Mouse (Mus musculus) forebrain, embryonic 11.5 days (tissue): ENCODE results near the gene Tyw1. TPM values are rescaled to one million over a fixed set of nuclear protein-coding genes. Genes with fewer than 3 reads are reported as not detected.

Experiments
- ATAC-seq: fragments of 200-750 bp; cut with Nextera tagmentation; replicated peaks from 2 replicates; pipeline ENCODE4 v1.8.0; 2017; ENCODE audit warnings: moderate TSS enrichment; ENCODE audit not compliant: low FRiP score
- DNase-seq: peaks from one replicate; pipeline ENCODE4 v3.0.0-alpha.2; 2017; ENCODE audit warnings: low spot score
- H3K27ac ChIP-seq: fragments of 300-500 bp; sonication (generic); 2 replicates; pipeline ENCODE4 v1.5.1; 2014; ENCODE audit warnings: low read depth, low read length
- H3K27me3 ChIP-seq: fragments of 300-500 bp; sonication (generic); 2 replicates; pipeline ENCODE4 v1.6.1; 2014; ENCODE audit warnings: mild to moderate bottlenecking, low read length, mixed read lengths; ENCODE audit not compliant: control insufficient read depth, insufficient read depth
- H3K36me3 ChIP-seq: fragments of 300-500 bp; sonication (generic); 2 replicates; pipeline ENCODE4 v1.6.1; 2014; ENCODE audit warnings: mild to moderate bottlenecking, low read length, moderate library complexity, mixed read lengths; ENCODE audit not compliant: control insufficient read depth, insufficient read depth
- H3K4me1 ChIP-seq: fragments of 300-500 bp; sonication (generic); replicated peaks from 2 replicates; pipeline ENCODE4 v1.6.1; 2014; ENCODE audit warnings: low read length, mixed read lengths; ENCODE audit not compliant: control insufficient read depth, insufficient read depth
- H3K4me2 ChIP-seq: fragments of 300-500 bp; sonication (generic); 2 replicates; pipeline ENCODE4 v1.6.1; 2014; ENCODE audit warnings: low read depth, mild to moderate bottlenecking, low read length, moderate library complexity, mixed read lengths; ENCODE audit not compliant: severe bottlenecking
- H3K4me3 ChIP-seq: fragments of 300-500 bp; sonication (generic); 2 replicates; pipeline ENCODE4 v1.5.1; 2014; ENCODE audit warnings: low read depth, low read length
- H3K9ac ChIP-seq: fragments of 300-500 bp; sonication (generic); 2 replicates; pipeline ENCODE4 v1.6.1; 2014; ENCODE audit warnings: low read length
- H3K9me3 ChIP-seq: fragments of 300-500 bp; sonication (generic); 2 replicates; pipeline ENCODE4 v1.6.1; 2016; ENCODE audit warnings: low read length, mixed read lengths; ENCODE audit not compliant: control insufficient read depth
- WGBS: fragments of 180-500 bp; shearing (Covaris S2); extraction: QIAGEN DNeasy Blood & Tissue Kit; methylation state at CpG from one replicate; pipeline ENCODE4 v1.1.7; 2014; 5-methylcytosine and 5-hydroxymethylcytosine counted together
- polyA plus RNA-seq: library from polyadenylated mRNA; unstranded; fragments of >200 nt; fragmentation: Nextera tagmentation; extraction: Ambion mirVana; gene quantifications from 2 replicates; pipeline ENCODE4 v1.2.1, GENCODE M21; 2014

Gene Tyw1
- 26.2 and 29.0 TPM in 2 replicates for polyA plus RNA-seq

DNA sequence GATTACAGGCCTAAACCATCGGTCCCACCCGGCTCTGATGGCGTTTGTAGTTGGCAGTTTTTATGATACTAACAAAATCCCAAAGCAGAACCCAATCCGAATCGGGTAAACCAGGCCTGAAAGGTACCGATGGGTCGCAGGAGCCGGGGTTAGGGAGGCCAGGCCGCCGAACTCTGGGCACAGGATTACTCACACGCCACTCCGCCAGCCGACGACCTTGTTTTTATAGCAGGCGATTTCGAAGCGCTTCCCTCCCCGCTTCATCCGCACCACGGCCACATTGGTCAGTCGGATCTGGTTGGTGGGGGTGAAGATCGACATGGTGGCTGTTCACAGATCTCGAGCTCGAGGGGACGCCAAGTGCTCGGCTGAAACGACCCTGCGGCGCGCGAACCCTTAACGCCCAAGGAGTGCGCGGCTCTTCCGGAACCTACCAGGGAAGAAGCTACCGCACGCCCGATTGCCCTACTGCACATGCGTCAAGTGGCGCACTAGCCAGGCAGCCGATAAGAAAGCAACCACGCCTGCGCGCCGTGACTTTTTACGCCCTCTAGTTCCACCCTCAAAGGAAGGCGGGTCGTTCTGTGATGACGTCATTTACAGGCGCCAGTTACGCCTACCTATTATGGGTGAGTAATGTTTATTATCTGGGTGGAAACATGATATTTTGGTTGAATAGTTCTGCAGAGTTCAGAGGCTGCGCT lies at the start of gene Tyw1, which contains the start of gene Sbds:
TSS of gene Tyw1 (plus strand) at position 603 of the 704 bp plus-strand sequence.
TSS of gene Sbds (minus strand) at position 514 of the 704 bp plus-strand sequence.
- under 1% methylated on average over 52 of the region's 52 CpGs for WGBS
- peak within 1 kb of the TSS; percentile 76 for H3K4me2 ChIP-seq
- ATAC-seq (peak; percentile 92), DNase-seq (peak; percentile 98)
- peak within 1 kb of the TSS; percentile 53; the same call in 1 of the 2 replicates for H3K27ac ChIP-seq
- H3K36me3 ChIP-seq, result peaks cover 5% of the 10 kb centered on the region; the same call in 1 of the 2 replicates
- H3K27me3 ChIP-seq, result no peaks in the 10 kb centered on the region
- H3K4me1 ChIP-seq, result peaks cover 3% of the 10 kb centered on the region; the same call in 1 of the 2 replicates
- H3K9ac ChIP-seq, result peak within 1 kb of the TSS; percentile 75
- H3K4me3 ChIP-seq, result peak within 1 kb of the TSS; percentile 70
- no peaks in the 10 kb centered on the region for H3K9me3 ChIP-seq

DNA sequence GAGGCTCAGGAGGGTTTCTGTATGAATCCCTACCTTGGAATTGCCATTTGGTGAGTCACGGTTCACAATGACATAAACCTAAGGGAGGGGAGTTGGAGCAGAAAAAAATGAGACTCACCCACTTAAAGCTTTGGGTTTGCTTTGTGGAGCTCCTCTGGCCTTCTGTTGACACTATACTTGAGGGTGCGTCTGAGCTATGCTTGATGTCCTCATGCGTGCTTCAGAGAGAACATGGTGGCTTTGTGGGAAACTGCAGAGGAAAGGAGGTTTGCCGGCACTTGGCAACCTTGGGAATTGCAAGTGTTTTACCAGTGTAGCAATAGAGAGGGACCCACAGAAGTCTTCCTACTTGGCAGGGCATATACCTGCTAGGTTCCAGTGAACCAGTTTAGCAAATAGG lies 48.1 kb upstream of the Tyw1 start:
- Histone ChIP-seq H3K4me2 (no peak overlapping the region), H3K9me3 (no peaks in the 10 kb centered on the region), H3K9ac (no peak overlapping the region), H3K4me3 (no peak overlapping the region), H3K4me1 (no peaks in the 10 kb centered on the region), H3K27me3 (no peaks in the 10 kb centered on the region), H3K27ac (no peak overlapping the region), H3K36me3 (no peaks in the 10 kb centered on the region; the same call in 1 of the 2 replicates)
- ATAC-seq, result no peak
- WGBS, result 91% methylated on average over 4 of the region's 4 CpGs
- no peak for DNase-seq

DNA sequence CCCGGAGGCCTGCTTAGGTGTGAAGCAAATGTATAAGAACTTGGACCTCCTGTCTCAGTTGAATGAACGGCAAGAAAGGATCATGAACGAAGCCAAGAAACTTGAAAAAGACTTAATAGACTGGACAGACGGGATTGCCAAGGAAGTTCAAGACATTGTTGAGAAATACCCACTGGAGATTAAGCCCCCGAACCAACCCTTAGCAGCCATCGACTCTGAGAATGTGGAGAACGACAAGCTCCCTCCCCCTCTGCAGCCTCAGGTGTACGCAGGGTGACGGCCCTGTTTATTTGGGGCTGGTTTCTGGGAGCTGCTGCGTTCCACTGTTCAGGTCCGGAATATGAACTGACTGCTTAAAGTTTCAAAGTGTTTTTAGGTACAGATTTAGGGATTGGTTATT lies 42.5 kb upstream of the Tyw1 start:
- no peak for ATAC-seq
- Histone ChIP-seq H3K4me3 (no peak overlapping the region), H3K27me3 (no peaks in the 10 kb centered on the region), H3K4me2 (no peak overlapping the region), H3K4me1 (no peaks in the 10 kb centered on the region), H3K9me3 (no peaks in the 10 kb centered on the region), H3K27ac (no peak overlapping the region), H3K9ac (no peak overlapping the region), H3K36me3 (no peaks in the 10 kb centered on the region; the same call in 1 of the 2 replicates)
- no peak for DNase-seq
- 88% methylated on average over 11 of the region's 11 CpGs for WGBS

DNA sequence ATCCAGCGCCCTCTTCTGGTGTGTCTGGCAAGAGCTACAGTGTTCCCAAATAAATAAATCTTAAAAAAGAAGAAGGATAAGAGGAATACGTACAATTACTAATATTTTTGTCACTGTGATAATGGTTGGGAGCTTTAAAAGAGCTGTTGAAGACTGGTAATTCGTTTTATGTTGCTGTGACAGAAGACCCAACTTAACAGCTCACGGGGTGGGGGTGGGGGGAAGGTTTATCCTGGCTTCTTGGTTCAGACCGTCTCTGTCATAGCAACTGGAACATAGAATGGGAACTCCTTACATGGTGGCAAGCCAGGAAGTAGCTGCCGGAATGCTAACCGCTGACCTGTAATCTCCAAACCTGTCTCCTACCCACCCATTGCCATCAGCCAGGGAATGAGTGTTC lies 38.6 kb upstream of the Tyw1 start, which contains the start of gene Tmem248:
TSS of gene Tmem248 (plus strand) at position 301 of the 400 bp plus-strand sequence.
- Histone ChIP-seq H3K36me3 (no peaks in the 10 kb centered on the region), H3K27ac (no peak within 1 kb of the TSS), H3K4me2 (no peak within 1 kb of the TSS), H3K9me3 (no peaks in the 10 kb centered on the region), H3K4me1 (no peaks in the 10 kb centered on the region), H3K4me3 (no peak within 1 kb of the TSS), H3K9ac (no peak within 1 kb of the TSS), H3K27me3 (no peaks in the 10 kb centered on the region)
- ATAC-seq, result no peak
- no peak for DNase-seq
- WGBS, result 81% methylated on average over 7 of the region's 7 CpGs

DNA sequence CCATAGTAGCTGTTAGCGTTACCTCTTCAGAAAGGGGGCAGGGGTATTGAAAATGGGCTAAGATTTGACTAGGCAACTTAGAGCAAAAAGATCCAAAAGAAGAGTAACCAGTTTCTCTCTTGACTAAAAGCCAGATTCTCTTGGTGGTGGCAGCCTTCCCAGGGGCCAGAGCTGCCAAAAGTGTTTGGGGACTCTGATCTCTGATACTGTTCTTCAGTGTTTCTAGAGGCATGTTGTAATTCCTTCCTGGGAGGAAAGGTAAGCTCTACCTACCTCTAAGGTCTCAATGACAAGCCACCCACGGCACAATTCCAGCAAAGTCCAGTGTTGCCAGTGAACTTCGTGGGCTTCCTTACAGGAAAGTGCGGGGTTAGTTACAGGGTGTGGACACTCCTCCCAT lies 38.0 kb upstream of the Tyw1 start:
- Histone ChIP-seq H3K27me3 (no peaks in the 10 kb centered on the region), H3K9ac (no peak overlapping the region), H3K4me2 (no peak overlapping the region), H3K4me3 (no peak overlapping the region), H3K27ac (no peak overlapping the region), H3K4me1 (no peaks in the 10 kb centered on the region), H3K36me3 (no peaks in the 10 kb centered on the region), H3K9me3 (no peaks in the 10 kb centered on the region)
- ATAC-seq, result no peak
- 89% methylated on average over 4 of the region's 4 CpGs for WGBS
- DNase-seq, result no peak

DNA sequence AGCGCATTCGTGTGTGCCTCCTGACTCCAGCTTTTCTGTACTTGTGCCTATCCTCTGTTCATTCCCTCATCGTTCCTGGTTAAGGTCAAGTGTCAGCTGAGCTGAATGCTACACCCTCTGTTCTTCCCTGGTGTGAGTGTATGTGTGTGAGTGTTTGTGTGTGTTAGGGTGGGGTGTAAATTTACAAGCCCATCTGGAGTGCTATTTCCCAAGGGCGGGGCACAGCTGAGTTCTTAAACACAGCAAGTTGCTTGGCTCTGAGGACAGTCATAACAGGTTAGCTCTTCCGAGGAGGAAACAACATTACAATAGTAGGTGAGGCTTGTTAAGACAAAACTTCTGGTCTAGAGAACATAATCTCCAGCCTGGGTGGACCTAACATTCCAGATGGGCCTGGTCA lies 37.1 kb upstream of the Tyw1 start:
- 91% methylated on average over 5 of the region's 5 CpGs for WGBS
- H3K36me3 ChIP-seq, result no peaks in the 10 kb centered on the region
- no peaks in the 10 kb centered on the region for H3K9me3 ChIP-seq
- H3K27me3 ChIP-seq, result no peaks in the 10 kb centered on the region
- no peak for ATAC-seq
- peaks cover 3% of the 10 kb centered on the region; the same call in 1 of the 2 replicates for H3K4me1 ChIP-seq
- no peak overlapping the region for H3K9ac ChIP-seq
- DNase-seq, result no peak
- no peak overlapping the region for H3K4me3 ChIP-seq
- no peak overlapping the region for H3K4me2 ChIP-seq
- no peak overlapping the region for H3K27ac ChIP-seq

DNA sequence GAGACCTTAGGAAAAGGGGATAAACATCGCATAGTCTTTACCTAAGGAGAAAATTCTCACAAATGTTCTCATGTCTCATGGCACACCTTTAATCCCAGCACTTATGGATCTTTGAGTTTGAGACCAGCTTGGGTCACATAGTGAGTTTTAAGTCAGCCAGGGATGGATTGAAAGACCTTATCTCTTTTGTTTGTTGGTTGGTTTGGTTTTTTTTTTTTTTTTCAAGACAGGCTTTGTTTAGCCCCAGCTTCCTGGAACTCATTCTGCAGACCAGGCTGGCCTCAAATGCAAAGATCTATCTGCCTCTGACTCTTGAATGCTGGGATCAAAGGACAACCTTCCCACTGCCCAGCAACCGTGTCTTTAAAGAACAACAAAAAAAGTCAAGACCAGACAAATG lies 34.1 kb upstream of the Tyw1 start:
- H3K9ac ChIP-seq, result peak overlapping the region; percentile 95
- H3K27ac ChIP-seq, result no peak overlapping the region
- H3K4me2 ChIP-seq, result peak overlapping the region; percentile 88
- H3K4me1 ChIP-seq, result peaks cover 3% of the 10 kb centered on the region; the same call in 1 of the 2 replicates
- H3K36me3 ChIP-seq, result no peaks in the 10 kb centered on the region
- DNase-seq (no peak), ATAC-seq (no peak)
- no peaks in the 10 kb centered on the region for H3K9me3 ChIP-seq
- peak overlapping the region; percentile 98 for H3K4me3 ChIP-seq
- no peaks in the 10 kb centered on the region for H3K27me3 ChIP-seq
- 52% methylated on average over 2 of the region's 2 CpGs for WGBS

DNA sequence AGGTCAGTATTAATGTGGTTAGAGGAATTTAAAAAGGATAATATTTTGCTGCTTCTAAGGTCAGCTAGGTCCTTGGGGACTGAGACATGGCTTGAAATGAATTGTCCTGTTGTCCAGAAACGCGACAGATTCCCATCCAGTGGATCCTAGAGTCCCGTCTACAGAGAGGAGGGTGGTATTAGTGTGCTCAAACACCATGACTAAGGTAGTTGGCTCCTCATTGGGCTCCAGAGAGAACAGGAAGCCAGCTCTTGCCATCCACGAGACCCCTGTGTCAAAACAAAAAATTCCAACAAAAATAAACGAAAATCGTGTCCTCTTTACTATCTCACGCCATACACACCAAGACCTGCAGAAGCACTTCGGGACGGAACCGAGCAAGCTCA lies 33.7 kb upstream of the Tyw1 start:
- H3K9ac ChIP-seq, result peak overlapping the region; percentile 95
- peak overlapping the region; percentile 98 for H3K4me3 ChIP-seq
- H3K9me3 ChIP-seq, result no peaks in the 10 kb centered on the region
- peak; percentile 40 for ATAC-seq
- peak overlapping the region; percentile 88 for H3K4me2 ChIP-seq
- peaks cover 3% of the 10 kb centered on the region; the same call in 1 of the 2 replicates for H3K4me1 ChIP-seq
- DNase-seq, result no peak
- H3K36me3 ChIP-seq, result no peaks in the 10 kb centered on the region
- H3K27ac ChIP-seq, result no peak overlapping the region
- WGBS, result 2% methylated on average over 10 of the region's 10 CpGs
- no peaks in the 10 kb centered on the region for H3K27me3 ChIP-seq
